Mouse (Mus musculus) lung, postnatal 25 days (tissue): ENCODE data around the gene Cfap97d2.

Source experiments
- DNase-seq: peaks from one replicate; pipeline ENCODE4 v3.0.0; 2022; ENCODE audit warnings: low spot score

Gene Cfap97d2

GRCm38 (mm10) chr8:13747626-13748025 lies 41.9 kb downstream of the Cfap97d2 start:
- DNase-seq = no peak

- peak; percentile 68 for DNase-seq
Measured at GRCm38 (mm10) chr8:13753680-13754079, 48.0 kb downstream of the Cfap97d2 start.

- no peak for DNase-seq
Measured at GRCm38 (mm10) chr8:13756480-13756879, 50.8 kb downstream of the Cfap97d2 start.

- DNase-seq = peak; percentile 88
Measured at GRCm38 (mm10) chr8:13756982-13757804, 51.5 kb downstream of the Cfap97d2 start, which contains the start of gene Cdc16. TSS of gene Cdc16 (plus strand) at chr8:13757676.

GRCm38 (mm10) chr8:13757805-13758727 lies 52.4 kb downstream of the Cfap97d2 start:
- peak; percentile 57 for DNase-seq

- DNase-seq = no peak
Measured at GRCm38 (mm10) chr8:13769206-13769605, 63.5 kb downstream of the Cfap97d2 start.

GRCm38 (mm10) chr8:13780536-13780935 lies 74.8 kb downstream of the Cfap97d2 start:
- no peak for DNase-seq

- DNase-seq = peak; percentile 94
Measured at GRCm38 (mm10) chr8:13785250-13785763, 79.6 kb downstream of the Cfap97d2 start, which contains the start of gene Upf3a. TSS of gene Upf3a (plus strand) at chr8:13785615.

GRCm38 (mm10) chr8:13785764-13786299 lies 80.1 kb downstream of the Cfap97d2 start:
- peak; percentile 94 for DNase-seq

GRCm38 (mm10) chr8:13789606-13790005 lies 83.9 kb downstream of the Cfap97d2 start:
- DNase-seq = no peak
